Mouse (Mus musculus) A20 (cell line): Measurements from ENCODE around the gene Zcchc24.

ENCODE experiments used
- DNase-seq: peaks from one replicate; pipeline ENCODE4 v3.0.0-alpha.2; 2011; ENCODE audit warnings: low read depth, low spot score

The Zcchc24 gene

DNA sequence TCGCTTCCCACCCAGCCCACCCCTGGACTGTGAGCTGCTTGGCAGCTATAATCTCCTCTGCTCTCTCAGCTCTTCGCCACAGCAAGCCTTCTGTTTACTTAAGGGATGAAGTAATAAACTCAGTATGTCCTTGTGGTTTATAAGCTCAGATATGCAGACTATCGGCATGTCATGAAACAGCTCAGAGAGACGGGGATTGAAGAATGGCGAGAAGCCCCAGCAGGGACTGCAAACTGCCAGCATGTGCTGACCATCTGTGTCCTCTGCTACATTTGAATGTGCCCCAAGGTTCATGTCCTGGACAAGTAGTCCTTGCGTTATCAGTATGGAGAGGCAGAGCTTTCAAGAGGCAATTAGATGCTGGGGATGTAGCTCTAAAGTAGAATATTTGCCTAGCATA is 7.5 kb upstream of the Zcchc24 start:
- no peak for DNase-seq

DNA sequence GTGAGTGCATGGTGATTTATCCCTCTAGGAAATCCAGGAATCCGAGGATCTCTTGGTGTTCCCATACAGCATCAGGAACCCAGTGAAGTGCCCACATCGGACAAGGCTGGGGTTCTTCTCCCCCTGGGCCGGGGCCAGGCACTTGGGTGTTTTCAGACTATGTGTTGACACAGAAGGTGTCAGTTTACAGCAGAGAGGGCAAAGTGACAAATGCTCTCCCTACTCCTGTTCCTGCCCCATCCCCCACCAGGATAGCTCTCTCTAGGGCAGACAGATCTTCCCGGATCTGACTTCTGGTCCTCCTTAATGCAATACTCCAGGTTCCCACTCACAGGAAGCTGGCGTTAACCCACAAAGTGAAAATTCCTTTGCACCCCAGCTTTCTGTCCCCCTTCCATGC is 5.3 kb upstream of the Zcchc24 start:
- DNase-seq = no peak

DNA sequence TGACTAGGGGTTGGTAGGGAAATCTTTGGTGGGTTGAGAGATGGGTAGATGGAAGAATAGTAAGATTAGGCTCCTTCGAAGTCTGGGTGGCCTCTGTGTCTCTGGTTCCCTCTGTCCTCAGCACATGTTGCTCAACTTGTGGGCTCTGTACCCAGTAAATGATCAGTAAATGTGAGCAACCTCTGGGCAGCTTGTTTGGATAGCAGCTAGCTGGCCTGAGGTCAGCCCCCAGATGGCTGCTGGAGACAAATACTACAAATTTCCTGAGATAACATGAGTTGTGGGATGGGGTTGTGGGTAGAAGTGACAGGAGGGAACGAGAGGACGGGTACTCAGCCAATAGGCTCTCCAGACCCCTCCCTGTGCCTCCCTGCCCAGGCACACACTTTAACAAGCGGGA is 4.2 kb upstream of the Zcchc24 start:
- no peak for DNase-seq

DNA sequence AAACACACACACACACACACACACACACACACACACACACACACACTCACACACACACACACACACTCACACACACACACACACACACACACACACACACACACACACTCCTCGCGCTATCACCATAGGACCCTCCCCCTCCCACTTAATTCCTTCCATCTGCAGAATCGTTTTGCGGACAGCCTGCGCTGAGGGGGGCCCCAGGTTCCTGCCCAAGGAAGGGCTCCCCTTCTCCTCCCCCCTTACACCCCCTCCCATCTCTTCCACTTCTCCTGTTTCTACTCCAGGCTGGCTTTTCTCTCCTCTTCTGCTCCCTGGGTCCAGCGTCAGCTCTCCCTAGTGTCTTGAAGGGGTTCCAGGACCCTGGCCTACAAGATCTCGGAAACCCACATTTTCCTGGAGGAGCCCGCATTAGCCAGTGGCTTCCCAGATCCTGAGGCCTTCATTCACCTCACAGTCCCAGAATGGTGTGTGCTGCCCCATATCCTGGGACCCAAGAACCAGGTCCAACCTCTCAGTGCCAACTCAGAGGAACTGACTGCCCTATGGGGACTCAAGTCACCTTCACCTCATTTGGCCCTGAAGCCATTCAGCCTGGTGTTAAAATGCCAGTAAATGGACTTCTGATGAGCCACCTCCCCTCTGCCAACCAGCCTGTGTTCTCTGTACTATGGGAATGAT is 927 bp upstream of the Zcchc24 start:
- DNase-seq = no peak

DNA sequence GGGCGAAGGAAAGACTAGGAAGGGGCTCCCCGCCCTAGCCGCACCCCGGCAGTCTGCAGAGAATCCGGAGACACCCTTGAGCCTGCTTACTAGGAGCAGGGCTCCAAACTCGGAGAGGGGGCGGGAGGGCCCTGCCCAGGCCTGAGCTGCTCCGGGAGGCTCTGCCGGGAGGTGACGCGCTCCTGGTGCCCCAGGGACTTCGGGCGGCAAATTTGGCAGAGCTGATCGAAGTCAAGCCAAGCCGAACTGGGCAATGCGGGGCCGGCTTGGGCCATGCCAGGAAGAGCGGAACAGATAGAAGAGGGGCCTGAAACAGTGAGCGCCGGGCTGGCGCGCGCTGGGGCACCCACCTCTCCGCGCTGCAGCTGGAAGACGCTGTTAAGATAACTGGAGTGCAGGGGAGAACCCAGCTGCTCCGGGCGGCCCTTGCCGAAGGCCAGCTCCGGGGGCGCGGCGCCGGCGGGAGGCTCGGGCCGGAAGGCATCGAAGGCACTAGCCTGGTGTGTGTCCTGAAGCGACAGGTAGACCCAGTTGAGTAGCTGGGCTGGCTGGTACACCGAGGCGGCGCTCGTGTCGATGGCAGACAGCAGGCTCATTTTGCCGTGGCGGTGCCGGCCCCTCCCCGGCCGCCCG is 462 bp downstream of the Zcchc24 start:
- DNase-seq = peak; percentile 56

DNA sequence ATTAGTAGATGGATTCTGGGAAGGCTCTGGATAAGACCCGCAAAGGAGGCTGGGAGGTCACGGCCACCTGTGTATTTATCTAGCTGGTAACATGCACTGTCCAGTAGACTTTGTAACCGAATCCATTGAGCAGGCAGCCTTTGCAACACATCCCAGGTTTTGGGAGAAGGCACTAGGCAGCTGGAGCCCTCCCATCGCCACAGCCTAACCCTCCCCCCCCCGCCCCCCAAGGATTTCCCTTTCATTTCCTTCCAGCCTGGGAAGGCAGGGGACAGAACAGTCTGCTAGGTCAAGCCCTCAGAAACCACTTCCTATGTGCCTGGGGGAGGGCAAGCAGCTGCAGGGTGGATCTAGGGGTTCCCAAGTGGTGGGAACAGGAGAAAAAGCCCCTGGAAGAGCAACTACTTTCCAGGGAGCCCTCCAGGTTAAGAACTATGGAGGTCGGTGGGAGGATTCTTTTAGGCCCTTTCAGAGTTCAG is 1.1 kb downstream of the Zcchc24 start:
- no peak for DNase-seq

DNA sequence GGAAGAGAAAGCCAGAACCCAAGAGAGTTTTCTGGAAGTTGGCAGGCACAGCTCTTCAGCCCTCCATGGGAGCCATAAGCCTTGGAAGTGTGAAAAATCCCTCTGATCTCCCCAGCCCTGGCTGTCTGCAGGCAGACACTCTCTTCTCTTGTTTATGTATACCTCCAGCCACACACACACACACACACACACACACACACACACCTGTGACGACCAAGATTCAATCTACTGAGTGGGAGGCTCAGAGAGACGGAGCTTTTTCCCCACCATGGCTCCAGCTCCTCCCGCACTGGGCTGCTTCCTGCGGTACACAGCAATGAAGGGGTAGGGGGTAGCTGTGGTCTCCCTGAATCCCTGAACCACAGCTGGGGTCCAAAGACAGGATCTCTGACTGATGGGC is 2.4 kb downstream of the Zcchc24 start:
- no peak for DNase-seq

DNA sequence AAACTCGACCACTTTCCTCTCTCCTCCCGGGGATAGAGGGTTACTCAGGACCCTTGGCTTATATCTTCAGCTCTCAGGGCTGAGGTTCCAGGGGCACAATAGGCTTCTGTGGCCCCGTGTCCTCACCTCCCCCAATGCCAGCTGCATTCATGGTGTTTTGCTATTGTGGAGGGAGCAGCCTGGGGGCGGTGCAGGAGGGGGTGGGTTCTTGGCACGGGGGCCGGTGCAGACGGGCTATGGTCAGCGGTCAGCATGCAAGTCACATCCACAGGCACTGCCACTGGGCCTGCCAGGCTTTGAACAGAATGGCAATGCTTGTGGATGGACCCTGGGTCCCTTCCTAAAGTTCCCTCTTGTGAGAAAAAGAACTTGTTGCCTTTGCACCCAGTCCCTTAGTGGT is 2.9 kb downstream of the Zcchc24 start:
- no peak for DNase-seq

DNA sequence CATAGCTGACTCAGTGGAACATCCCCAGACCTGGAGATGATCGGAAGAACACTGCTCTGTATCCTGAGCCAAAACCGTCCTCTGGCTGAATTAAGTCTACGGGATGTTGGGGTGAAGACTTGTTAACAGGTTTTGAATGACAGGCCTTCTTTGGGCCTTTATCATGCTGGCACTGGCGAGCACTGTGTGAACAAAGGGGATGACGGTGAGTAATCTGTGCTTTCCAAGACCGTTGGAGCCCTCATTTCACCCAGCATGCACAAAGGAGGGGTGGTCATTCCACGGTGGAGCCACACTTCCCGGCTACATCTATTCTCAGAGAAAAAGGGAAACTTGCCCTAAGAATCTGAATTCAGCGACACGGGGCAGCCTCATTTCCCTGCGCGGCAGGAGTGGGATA is 3.7 kb downstream of the Zcchc24 start:
- no peak for DNase-seq

DNA sequence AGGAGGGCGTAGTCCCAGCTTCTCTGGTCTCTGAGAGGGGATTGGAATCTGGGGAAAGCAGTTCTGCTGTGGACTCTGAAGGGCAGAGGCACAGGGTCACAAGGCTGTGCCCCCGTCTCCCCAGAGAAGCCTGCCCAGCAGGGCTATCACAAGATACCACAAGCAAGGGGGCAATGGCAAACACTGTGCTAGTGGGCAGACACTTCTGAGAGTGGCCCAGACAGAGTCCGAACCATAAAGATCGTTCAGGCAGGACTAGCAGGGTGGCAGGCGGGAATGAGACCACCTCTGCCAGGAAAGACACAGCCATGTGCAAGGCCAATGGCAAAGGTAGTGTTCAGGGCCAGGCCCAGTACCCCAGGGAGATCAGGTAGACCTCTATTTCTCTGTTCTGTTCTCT is 7.7 kb downstream of the Zcchc24 start:
- DNase-seq = no peak

DNA sequence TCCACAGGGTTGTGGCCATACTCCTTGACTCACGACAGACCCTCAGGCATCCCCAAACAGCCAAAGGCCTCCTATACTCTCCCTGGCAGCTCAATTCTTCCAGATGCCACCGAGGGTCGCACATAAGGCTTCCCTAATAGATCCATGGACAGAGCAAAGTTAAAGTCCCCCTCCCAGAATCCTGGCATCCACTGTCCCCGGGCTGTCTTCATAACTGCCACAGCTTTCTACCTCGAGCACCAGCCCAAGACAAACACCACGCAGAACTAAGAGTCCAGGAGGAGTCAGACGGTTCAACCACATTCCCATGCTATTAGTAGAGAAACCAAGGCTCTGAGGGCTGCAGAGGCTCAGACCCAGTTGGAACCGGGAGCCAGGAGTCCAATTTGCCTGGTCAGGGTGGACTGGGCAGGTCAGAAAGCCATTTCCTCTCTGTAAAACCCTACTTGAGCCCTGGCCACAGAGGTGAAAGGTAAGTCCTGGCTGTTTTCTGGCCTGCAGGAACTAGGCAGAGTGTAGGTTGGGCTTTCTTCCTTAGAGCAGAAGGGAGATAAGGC is 8.8 kb downstream of the Zcchc24 start:
- no peak for DNase-seq

DNA sequence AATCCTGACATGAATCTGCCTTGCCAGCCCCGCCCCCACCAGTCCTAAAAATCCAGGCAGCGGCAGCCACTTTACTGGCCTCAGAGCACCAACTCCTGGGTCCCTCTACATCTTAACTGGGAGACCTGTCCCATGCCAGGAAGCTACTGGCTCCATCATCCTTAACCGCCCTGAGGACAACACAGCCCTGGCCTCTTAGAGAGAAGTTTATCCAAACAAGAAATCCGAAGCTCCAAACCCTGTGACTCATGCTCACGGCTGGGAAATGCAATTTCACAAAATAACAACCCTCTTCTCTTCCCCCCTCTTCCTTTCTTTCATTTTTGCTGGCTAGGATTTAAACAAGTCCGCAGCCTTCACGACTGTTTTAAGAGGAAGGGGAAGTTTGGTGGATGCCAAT is 9.3 kb downstream of the Zcchc24 start:
- DNase-seq = no peak

DNA sequence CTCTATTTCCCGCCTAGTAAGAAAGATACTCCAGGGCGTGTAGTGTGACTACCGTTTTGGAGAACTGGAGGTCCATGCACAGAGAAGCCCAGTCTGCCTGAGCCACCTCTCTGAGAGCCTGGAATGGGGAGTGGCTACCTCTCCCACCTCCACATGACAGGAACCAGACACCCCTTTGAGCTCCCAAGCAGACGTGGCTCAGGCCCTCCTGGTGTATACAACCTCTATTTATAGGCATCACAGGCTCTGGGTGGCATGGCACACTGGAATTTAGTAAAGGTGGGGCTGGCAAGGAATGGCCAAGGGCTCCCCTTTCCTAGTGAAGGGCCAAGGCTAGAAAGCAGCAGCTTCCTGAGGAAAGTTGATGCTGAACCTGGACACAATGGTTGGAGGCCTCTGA is 10.9 kb downstream of the Zcchc24 start:
- no peak for DNase-seq

DNA sequence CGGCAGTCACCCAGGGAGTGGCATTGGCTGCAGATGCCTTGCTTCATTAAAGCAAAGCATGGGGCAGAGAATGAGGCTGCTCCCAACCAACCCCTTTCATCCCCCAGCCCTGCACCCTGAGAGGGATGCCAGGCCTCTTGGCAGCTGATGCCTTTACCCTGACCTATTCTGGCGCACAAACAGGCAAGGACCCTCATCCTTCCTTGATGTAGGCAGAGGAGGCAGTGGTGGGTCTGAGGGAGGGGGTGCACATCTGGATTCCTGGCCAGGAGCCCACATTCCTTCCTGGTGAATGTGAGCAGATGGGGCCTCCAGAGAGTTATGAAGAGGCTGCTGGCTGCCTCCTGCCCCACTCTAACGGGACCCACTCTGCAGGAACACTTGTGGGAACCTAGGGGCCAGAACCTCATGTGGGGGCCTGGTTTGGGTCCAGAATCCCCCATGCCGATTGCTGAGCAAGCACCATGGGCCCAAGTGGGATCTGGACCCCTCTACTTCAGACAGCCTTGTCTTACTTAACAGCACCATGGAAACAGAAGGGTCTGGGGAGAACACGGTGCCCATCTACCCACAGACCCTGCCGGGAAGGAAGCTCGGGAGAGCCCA is 12.4 kb downstream of the Zcchc24 start:
- no peak for DNase-seq

DNA sequence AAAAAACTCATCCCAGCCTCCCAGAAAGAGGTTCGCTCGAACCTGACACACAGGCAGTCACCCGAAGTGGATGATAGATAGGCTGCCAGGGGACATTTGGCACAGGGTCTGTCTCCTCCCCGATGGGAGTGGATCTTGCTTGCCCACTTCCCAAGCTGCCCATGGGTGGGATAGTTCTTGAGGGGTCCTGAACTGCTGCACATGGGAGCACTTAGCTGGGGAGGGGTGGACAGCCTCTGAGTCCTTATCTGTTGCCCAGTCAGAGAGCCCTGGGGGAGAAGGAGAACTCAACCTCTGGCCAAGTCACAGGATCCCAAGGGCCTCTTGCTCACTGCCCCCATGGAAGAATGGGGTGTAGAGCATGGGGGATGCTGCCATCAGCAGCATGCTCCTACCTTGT is 13.3 kb downstream of the Zcchc24 start:
- DNase-seq = no peak

DNA sequence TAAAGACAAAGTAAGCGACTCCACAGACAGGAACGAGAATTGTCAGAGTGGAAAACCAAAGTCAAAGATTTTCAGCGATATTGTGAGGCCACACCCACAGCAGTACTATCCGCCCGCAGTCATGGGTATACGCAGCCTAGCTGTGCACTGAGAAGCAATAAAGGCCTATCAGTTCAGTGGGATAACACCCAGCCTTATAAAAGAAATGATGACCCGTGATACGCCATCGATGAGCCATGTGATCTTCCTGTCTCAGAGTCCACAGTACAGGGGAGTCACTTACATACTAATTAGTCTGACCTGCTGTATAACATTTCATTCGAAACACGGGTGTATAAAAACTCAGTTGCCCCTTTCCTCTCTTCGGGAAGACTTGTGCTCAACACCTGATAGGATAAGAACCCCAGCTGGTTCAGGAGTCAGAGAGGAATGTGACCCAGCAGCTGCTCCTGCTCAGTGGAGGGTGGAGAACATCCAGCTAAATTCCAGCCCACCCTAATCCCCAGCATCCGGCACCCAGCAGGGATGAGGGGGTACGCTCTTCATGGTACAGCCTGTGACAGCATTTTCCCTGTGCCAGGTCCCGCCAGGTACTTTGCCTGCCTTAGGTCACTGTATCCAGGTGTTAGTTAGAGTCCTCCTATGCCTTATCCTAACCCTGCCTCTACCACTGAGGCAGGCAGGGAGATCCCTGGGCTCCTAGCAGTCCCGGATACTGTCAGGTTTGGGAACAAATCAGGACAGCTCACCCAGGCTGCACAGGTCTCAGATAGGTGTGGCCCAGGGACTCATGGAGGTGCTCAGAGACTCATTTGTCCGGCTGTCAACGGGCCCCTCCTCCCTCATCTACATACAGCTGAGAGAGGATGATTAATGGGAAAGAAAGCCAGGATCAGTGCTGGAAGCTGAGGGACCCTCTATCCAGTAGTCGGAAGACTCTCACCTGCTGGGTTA is 14.0 kb downstream of the Zcchc24 start:
- no peak for DNase-seq

DNA sequence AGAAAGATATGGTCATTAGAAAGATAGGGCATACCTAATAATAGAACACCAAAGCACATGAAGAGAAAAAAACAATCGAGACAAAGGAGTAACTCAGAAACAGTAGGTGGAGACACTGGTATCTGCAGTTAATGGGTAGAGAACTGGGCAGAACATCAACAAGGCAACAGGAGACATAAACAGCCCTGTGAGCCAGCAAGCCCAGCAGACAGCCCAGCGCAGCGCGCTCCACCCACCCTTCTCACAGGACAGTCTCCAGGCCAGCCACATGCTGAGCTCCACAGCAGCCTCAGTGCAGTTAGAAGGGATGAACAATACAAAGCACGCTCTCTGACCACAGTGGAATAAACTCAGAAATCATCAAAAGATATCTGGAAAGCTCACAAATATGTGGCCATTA is 15.8 kb downstream of the Zcchc24 start:
- DNase-seq = no peak

DNA sequence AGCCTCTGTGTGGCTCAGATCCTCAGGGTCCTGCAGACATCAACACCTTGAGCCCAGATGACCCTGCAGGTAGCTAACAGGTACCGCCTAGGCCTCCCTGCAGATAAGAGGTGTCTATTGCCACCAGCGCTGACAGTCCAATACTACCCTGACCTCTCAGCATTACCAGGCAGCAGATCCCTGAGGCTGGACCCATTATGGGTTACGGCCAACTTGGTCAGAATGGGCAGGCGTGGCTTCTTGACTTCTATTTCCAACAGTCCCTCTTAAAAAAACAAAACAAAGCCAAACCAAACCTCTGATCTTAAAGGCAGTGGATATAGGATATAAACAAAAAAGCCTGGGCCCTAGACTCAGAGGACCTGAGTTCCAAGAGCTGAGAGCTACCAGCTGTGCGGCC is 17.8 kb downstream of the Zcchc24 start:
- DNase-seq = no peak

DNA sequence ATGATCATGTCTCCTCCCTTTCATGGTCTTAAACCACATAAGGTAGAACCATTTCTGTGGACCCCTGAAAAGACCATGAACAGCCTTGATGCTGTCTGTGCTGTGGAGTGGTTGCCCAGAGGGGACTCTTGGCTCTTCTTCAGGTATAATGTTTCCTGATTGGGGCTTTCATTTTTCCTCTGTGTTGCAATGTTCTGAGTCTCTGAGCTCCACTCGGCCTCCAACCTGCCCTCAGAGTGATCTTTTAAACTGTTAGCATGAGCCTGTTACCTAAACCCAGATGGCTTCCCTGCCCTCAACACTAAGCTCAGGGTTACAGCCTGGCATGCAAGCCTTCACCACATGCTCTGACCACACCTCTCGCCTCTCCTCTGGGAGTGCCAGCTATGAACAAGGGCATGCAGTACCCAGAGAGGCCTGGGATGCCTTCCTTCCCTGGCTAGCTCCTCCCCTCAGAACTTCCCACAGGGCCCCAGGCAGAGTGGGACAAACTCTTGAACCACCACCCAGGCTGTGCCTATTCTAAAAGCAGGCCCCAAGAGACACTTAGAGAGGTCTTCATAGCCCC is 18.3 kb downstream of the Zcchc24 start:
- DNase-seq = no peak

DNA sequence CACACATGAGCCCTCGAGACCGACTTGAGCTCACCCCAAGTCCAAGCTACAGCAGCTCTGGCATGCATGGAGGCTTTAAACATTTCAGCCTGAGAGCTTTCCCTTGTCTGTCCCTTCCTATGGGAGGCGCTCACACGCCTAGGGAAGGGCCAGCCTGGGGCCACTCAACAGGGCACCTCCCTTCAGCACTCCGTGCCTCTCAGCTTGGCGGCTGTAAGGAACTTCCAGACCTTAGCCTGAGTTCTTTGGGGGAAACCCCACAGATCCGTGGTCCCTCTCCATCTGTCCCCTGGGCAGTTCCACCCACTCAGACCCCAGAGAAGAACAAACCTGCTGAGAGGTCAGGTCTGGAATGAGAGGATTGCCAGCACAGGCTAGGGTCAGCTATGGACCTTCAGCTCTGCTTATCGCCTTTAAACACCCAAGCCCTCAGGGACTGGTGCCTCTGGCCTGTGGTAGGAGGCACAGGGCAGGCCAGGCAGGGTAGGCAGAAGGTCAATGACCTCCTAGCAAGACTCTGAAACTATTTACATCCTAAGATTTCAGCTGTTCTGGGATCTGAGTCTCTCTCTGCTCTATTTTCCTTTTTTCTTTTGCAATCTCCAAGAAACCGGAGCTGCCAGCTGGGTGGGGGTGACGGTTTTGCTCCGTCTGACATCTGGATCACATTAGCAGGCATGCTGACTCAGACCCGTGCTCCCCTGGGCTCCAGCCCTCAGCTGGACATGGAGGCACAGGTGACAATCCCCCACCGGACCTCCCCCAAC is 19.5 kb downstream of the Zcchc24 start:
- no peak for DNase-seq
